Mouse (Mus musculus): ENCODE results near the gene Capns1. TPM values are rescaled to one million over a fixed set of nuclear protein-coding genes. Genes with fewer than 3 reads are reported as not detected.

Capns1 gene
- total RNA-seq, 2 experiments from 2014 or later, result 180 to 183 TPM

Other genes with a start within 250 kb of the Capns1 start
- 10 to 100 TPM; 16.7 to 17.9 TPM for gene Zfp74, start 244.7 kb downstream of the Capns1 start, total RNA-seq (2021)
- 1 to 10 TPM; 3.8 to 6.4 TPM for gene Zfp568, start 214.9 kb downstream of the Capns1 start, total RNA-seq (2021)
- gene Zfp14, start 147.4 kb downstream of the Capns1 start, total RNA-seq (2021), result 1 to 10 TPM; 7.2 to 8.5 TPM
- 1 to 10 TPM; 5.0 to 5.1 TPM for gene Zfp82, start 125.9 kb downstream of the Capns1 start, total RNA-seq (2021)
- gene Gm26920, start 108.4 kb downstream of the Capns1 start, total RNA-seq (2021), result not detected
- 1 to 10 TPM; 7.2 to 7.5 TPM for gene Zfp566, start 108.3 kb downstream of the Capns1 start, total RNA-seq (2021)
- gene Zfp260, start 104.0 kb downstream of the Capns1 start, total RNA-seq (2021), result 10 to 100 TPM; 64.5 to 64.6 TPM
- gene Zfp382, start 76.9 kb downstream of the Capns1 start, total RNA-seq (2021), result 10 to 100 TPM; 34.9 to 36.0 TPM
- 10 to 100 TPM; 48.5 to 49.7 TPM for gene Zfp146, start 29.1 kb downstream of the Capns1 start, total RNA-seq (2021)
- gene Cox7a1, start 14.7 kb downstream of the Capns1 start, total RNA-seq (2021), result 1 to 10 TPM; 5.5 to 6.0 TPM
- 10 to 100 TPM; 57.6 to 59.5 TPM for gene Polr2i, start 33.1 kb upstream of the Capns1 start, total RNA-seq (2021)
- 100 to 1,000 TPM; 130 to 143 TPM for gene Tbcb, start 33.5 kb upstream of the Capns1 start, total RNA-seq (2021)
- not detected for gene Ovol3, start 36.9 kb upstream of the Capns1 start, total RNA-seq (2021)
- gene Thap8, start 81.3 kb upstream of the Capns1 start, total RNA-seq (2021), result under 1 TPM in 1 of 2 experiments, not detected in 1; 0.34 TPM
- 1 to 10 TPM in 1 of 2 experiments, under 1 TPM in 1; 0.73 to 1.5 TPM for gene Wdr62, start 81.6 kb upstream of the Capns1 start, total RNA-seq (2021)
- 100 to 1,000 TPM; 467 to 489 TPM for gene Clip3, start 92.9 kb upstream of the Capns1 start, total RNA-seq (2021)
- 10 to 100 TPM; 63.6 to 64.4 TPM for gene Alkbh6, start 109.9 kb upstream of the Capns1 start, total RNA-seq (2021)
- 1 to 10 TPM; 8.4 to 8.7 TPM for gene Syne4, start 116.0 kb upstream of the Capns1 start, total RNA-seq (2021)
- under 1 TPM; 0.32 to 0.55 TPM for gene E130208F15Rik, start 122.9 kb upstream of the Capns1 start, total RNA-seq (2021)
- gene Sdhaf1, start 125.1 kb upstream of the Capns1 start, total RNA-seq (2021), result 1 to 10 TPM; 7.2 to 7.8 TPM
- gene Lrfn3, start 164.0 kb upstream of the Capns1 start, total RNA-seq (2021), result 10 to 100 TPM; 34.0 to 35.2 TPM
- gene Tyrobp, start 214.9 kb upstream of the Capns1 start, total RNA-seq (2021), result 10 to 100 TPM; 28.7 to 29.8 TPM
- gene Hcst, start 221.0 kb upstream of the Capns1 start, total RNA-seq (2021), result 1 to 10 TPM in 1 of 2 experiments, not detected in 1; 1.2 TPM
- 1 to 10 TPM; 2.6 to 2.7 TPM for gene Nfkbid, start 222.9 kb upstream of the Capns1 start, total RNA-seq (2021)
- gene Aplp1, start 246.7 kb upstream of the Capns1 start, total RNA-seq (2021), result 1,000 to 10,000 TPM; 1,270 to 1,289 TPM